Mouse (Mus musculus): ENCODE measurements around the gene S100a13. TPM values are rescaled to one million over a fixed set of nuclear protein-coding genes. Genes with fewer than 3 reads are reported as not detected.

S100a13 gene
- total RNA-seq, 2 experiments from 2014 or later: 28.4 to 30.9 TPM

DNA sequence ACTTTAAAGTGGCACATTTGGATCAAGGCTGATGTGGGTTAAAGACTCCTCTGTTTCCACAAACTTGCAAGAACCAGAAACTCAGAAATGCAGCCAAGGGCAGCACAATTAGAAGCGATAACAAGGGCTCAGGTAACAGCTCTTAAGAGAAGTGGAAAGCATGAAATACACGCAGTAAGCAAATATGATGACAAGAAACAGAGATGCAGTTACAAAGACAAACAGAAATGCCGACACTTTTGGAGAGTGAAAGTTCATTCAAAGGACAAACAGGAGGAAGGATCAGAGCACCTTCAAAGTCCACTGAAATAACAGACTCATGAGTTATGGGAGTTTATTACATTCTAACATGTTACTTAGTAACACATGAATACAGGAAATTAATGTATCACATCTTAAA is 7.9 kb upstream of the S100a13 start:
- no peak for DNase-seq (ENCODE audit: low spot score in 2 of 2)

- DNase-seq (ENCODE audit: low spot score in 2 of 2): no peak
Measured at GRCm38 (mm10) chr3:90508287-90508949, 5.8 kb upstream of the S100a13 start.

GRCm38 (mm10) chr3:90508950-90509746 is 5.1 kb upstream of the S100a13 start, which contains the start of gene Chtop:
Chtop (minus strand) TSS chr3:90509498.
- peak; percentile 99 to 100 for DNase-seq (ENCODE audit: low spot score in 2 of 2)

DNA sequence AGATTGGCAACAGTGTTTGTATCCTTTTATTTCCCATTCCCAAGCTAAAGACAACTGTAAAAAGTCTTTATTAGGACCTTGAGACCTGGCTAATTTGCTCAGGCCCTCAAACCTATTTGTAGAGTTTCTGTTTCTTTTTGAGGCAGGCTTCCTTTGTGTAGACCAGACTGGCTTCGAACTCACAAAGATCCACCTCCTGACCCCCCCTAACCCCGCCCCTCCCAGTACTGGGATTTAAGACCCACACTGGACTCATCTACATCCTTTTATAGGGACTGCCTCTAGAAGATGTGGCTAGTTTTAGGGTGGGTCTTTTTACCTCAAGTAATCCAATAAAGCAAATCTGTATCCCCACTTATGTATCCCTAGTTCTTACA is 4.5 kb upstream of the S100a13 start:
- DNase-seq (ENCODE audit: low spot score in 2 of 2): no peak

DNA sequence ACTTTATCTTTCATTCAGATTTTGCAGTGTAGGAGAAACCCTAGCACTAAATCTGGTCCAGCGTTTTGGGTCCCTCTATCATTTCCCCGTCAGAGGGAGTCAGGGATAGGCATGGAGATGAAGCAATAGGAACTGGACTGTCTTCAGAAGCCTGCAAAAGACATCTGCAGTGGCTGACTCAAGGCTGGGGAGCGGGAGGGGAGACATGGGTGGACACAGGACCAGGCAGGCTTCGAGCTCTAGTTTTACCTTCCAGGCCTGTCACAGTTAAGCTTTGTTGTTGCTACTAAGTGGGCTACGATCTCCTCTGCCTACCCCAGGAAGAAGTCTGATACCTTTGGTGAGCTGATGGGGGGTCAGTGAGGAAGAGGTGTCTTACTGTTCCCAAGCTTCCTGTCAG is 2.0 kb upstream of the S100a13 start:
- DNase-seq (ENCODE audit: low spot score in 2 of 2): no peak

- no peak for DNase-seq (ENCODE audit: low spot score in 2 of 2)
Measured at GRCm38 (mm10) chr3:90512948-90513642, 1.1 kb upstream of the S100a13 start.

GRCm38 (mm10) chr3:90514691-90515090 is 456 bp downstream of the S100a13 start:
- DNase-seq (ENCODE audit: low spot score in 2 of 2): peak in 1 of 2 experiments; percentile 45

DNA sequence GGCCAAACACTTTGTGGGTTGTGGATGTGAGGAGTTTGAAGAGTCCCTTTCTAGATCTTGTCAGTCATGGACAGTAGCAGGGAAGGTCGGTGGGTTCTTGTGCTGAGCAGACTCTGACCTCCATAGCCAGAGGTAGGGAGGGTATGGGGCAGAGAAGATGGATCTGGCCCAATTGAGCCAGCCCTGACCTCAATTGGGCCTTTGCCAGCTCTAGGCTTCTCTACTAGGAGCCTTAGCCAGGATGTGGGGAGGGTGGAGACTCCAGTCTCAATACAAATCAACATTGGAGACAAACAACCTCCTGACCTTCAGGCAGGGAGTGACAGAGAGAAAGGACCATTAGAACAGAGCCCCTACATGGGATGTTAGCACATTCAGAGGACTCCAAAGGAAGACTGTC is 1.0 kb downstream of the S100a13 start:
- DNase-seq (ENCODE audit: low spot score in 2 of 2): no peak

- no peak for DNase-seq (ENCODE audit: low spot score in 2 of 2)
Measured at GRCm38 (mm10) chr3:90515789-90516188, 1.6 kb downstream of the S100a13 start.

- no peak for DNase-seq (ENCODE audit: low spot score in 2 of 2)
Measured at GRCm38 (mm10) chr3:90517711-90518110, 3.5 kb downstream of the S100a13 start.

DNA sequence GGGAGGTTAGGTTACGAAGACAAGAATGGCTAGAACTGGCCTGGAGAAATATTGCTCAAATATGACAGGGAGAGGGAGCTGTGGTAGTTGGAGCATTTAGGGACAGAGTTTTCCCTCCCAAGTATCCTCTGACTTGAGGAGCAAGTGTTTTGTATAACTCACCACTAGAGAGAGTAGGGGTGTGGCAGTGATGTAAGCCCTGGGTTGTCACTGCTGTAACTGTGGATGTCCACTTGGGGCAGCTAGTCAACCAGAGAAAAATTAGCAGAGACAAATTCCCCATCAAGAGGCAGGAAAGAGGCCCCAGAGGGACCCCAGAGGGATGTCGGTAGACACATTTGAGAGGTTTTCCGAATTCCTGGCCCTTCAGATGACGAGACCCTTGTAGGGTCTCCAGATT is 11.2 kb downstream of the S100a13 start:
- DNase-seq (ENCODE audit: low spot score in 2 of 2): peak; percentile 39 to 61

DNA sequence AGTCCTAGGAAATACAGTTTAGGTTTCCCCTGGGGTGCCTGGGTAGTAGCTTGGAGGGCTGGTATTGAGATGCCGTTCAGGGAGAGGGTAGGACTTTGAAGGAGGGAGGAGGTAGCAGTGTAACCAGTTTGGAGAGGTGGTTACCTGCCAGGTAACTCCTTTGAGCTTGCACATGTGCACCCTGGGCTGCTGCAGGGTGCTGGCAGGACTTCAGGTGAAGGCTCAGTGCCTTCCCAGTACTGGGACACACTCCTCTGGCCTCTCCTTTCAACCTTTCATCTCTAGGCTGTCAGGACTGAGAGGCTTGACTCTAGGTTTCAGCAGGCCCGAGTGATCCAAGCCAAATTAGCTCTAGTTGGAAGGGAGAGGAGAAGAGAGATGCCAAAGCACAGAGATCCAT is 11.8 kb downstream of the S100a13 start:
- no peak for DNase-seq (ENCODE audit: low spot score in 2 of 2)

- DNase-seq (ENCODE audit: low spot score in 2 of 2): no peak
Measured at GRCm38 (mm10) chr3:90526580-90526979, 12.3 kb downstream of the S100a13 start, which contains the start of gene S100a14. S100a14 (plus strand) TSS chr3:90526856.

DNA sequence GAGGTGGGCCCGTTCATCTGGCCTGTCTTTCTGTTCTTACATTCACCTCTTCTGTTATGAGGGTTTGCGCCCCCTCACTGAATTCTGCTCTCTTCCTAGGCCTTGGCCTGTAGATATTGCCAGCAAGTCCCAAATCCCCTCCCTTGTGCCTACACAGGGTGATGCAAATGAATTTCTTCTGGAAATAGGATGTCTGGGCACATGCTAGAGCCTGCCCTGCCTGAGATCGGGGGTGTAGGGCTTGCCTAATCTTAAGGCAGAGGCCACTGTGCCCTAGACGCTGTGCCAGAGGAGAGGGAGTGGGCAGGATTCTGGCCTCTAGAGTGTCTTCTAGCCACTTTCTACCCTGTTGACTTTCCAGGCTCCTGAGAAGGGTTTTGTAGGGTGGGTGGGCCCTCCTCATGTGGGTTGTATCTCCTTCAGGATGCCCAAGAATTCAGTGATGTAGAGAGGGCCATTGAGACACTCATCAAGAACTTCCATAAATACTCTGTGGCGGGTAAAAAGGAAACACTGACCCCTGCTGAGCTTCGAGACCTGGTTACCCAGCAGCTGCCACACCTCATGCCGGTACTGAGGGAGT is 13.1 kb downstream of the S100a13 start:
- DNase-seq (ENCODE audit: low spot score in 2 of 2): no peak

DNA sequence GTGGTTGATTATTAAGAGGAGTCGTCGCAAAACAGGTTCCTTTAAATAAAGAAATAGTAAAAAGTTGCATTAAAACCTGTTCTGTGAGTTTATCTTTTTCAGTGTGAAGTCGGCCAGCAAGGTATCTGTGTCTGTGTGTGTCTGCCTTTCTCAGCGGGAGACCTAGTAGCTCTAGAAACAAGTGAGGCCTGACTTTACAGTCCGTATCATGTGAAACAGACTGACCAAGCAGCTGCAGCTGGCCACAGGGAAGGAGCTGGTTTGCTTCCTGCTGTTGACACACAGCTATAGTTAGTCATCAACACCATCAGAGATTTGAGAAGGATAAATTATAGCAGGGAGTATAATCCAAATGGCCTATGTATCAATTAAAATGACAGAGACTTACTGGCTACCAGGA is 17.5 kb downstream of the S100a13 start:
- DNase-seq (ENCODE audit: low spot score in 2 of 2): no peak

DNA sequence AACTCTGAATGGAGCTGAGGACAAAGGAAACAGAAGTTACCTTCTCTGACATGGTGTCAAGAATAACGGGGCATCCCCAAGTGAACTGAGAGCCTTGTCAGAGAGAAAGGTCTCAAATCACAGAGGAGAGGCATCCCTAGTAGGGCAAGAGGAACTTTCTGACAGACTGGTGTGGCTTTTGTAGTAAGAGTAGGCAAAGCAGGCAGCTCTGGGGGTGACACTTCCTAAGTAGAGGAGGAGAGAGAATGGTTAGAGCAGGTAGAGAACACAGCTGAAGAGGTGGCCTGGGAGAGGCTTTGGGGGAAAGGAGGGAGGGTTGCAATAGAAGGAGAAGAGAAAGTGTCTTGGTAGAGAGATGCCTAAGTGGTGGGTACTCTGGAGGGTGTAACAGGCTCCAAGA is 21.2 kb downstream of the S100a13 start:
- no peak for DNase-seq (ENCODE audit: low spot score in 2 of 2)

GRCm38 (mm10) chr3:90537141-90537904 is 23.1 kb downstream of the S100a13 start, which contains the start of gene S100a16:
S100a16 (plus strand) TSS chr3:90537254.
- peak; percentile 55 to 60 for DNase-seq (ENCODE audit: low spot score in 2 of 2)

GRCm38 (mm10) chr3:90537905-90538296 is 23.7 kb downstream of the S100a13 start:
- DNase-seq (ENCODE audit: low spot score in 2 of 2): no peak

DNA sequence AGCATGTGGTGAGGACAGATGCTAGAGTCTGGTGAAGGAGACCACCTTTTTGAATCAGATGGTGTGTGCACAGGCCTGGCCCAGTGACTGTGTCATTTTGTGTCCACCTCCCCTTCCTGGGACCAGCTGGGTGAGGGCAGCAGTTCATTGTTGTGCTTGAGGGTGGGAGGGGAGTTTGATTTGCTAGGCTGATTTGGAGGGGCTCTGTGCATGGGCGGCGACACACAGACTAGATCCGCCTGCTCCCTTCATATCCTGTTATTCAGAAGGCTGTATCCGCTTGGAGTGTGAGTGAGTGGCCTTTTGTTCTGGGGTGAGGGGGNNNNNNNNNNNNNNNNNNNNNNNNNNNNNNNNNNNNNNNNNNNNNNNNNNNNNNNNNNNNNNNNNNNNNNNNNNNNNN is 26.7 kb downstream of the S100a13 start:
- DNase-seq (ENCODE audit: low spot score in 2 of 2): peak in 1 of 2 experiments; percentile 41

GRCm38 (mm10) chr3:90549676-90550420 is 35.6 kb downstream of the S100a13 start:
- DNase-seq (ENCODE audit: low spot score in 2 of 2): no peak

Measured in layer of hippocampus, postnatal 10 days (tissue).